Mouse (Mus musculus): Measurements from ENCODE around the gene Cd5. TPM values are rescaled to one million over a fixed set of nuclear protein-coding genes. Genes with fewer than 3 reads are reported as not detected.

Gene Cd5
- polyA plus RNA-seq, 1 experiment = not detected

- Histone ChIP-seq H3K4me3 (ENCODE audit: low read depth, low read length) (no peak overlapping the region), H3K9ac (ENCODE audit: low read depth, poor library complexity, severe bottlenecking) (no peak overlapping the region), H3K36me3 (ENCODE audit: control insufficient read depth, insufficient read depth, low read length, poor library complexity, severe bottlenecking) (no peaks in the 10 kb centered on the region), H3K9me3 (replicated peaks; ENCODE audit: control insufficient read depth, insufficient read depth, low read length, poor library complexity, severe bottlenecking) (no peaks in the 10 kb centered on the region), H3K4me1 (ENCODE audit: control insufficient read depth, insufficient read depth, low read length) (no peaks in the 10 kb centered on the region), H3K27me3 (ENCODE audit: control insufficient read depth, insufficient read depth, low read length, poor library complexity, severe bottlenecking) (no peaks in the 10 kb centered on the region), H3K27ac (ENCODE audit: insufficient read depth, low read length) (no peak overlapping the region)
- TF ChIP-seq POLR2A (IDR thresholded peaks at IDR 0.05; ENCODE audit: insufficient read depth, low read length) (no peak), CTCF (IDR thresholded peaks at IDR 0.05; ENCODE audit: low read depth, low read length) (no peak), EP300 (IDR thresholded peaks at IDR 0.05; ENCODE audit: insufficient read depth, low read depth, low read length) (no peak)
These were observed 33.2 kb upstream of the Cd5 start for GRCm38 (mm10) chr19:10771995-10772394.

DNA sequence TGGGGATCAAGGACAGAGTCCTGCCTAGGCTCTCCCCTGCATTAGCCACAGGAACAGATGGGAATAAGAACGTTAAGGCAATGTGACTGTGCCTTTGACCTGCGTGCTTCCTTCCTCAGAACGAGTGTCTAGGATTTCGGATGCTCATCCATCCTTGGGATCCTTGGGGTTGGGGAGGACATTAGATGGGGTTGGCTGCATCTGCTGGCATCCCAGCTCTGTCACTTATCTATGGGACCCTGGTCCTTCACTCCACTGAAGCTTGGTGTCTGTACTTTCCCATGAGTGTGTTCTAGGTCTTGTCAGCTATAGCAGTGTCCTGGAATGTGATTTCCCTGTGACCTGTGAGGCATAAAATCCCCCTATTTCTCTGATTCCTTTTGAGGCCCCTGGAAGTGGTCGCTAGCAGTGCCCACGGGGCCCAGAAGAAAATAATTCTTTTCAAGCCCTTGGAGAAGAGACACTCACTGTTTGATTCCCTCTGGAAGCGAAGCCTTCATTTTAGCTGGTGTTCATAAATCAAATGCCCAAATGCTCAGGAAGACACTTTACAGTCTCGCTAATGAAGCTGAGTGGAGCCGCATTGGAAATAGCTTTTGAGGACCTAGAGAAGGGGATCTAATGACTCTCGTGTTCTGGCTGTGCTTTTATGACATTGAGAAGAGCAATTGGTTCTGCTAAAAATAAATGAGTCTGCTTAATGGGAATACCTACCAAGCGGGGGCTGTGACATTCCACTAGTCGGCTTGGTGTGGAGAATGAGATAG is 30.8 kb upstream of the Cd5 start:
- H3K9me3 ChIP-seq (replicated peaks; ENCODE audit: control insufficient read depth, insufficient read depth, low read length, poor library complexity, severe bottlenecking) = no peaks in the 10 kb centered on the region
- no peaks in the 10 kb centered on the region for H3K27me3 ChIP-seq (ENCODE audit: control insufficient read depth, insufficient read depth, low read length, poor library complexity, severe bottlenecking)
- no peaks in the 10 kb centered on the region for H3K4me1 ChIP-seq (ENCODE audit: control insufficient read depth, insufficient read depth, low read length)
- TF ChIP-seq CTCF (IDR thresholded peaks at IDR 0.05; ENCODE audit: low read depth, low read length) = no peak
- H3K9ac ChIP-seq (ENCODE audit: low read depth, poor library complexity, severe bottlenecking) = no peak overlapping the region
- no peak overlapping the region for H3K27ac ChIP-seq (ENCODE audit: insufficient read depth, low read length)
- no peaks in the 10 kb centered on the region for H3K36me3 ChIP-seq (ENCODE audit: control insufficient read depth, insufficient read depth, low read length, poor library complexity, severe bottlenecking)
- H3K4me3 ChIP-seq (ENCODE audit: low read depth, low read length) = no peak overlapping the region

DNA sequence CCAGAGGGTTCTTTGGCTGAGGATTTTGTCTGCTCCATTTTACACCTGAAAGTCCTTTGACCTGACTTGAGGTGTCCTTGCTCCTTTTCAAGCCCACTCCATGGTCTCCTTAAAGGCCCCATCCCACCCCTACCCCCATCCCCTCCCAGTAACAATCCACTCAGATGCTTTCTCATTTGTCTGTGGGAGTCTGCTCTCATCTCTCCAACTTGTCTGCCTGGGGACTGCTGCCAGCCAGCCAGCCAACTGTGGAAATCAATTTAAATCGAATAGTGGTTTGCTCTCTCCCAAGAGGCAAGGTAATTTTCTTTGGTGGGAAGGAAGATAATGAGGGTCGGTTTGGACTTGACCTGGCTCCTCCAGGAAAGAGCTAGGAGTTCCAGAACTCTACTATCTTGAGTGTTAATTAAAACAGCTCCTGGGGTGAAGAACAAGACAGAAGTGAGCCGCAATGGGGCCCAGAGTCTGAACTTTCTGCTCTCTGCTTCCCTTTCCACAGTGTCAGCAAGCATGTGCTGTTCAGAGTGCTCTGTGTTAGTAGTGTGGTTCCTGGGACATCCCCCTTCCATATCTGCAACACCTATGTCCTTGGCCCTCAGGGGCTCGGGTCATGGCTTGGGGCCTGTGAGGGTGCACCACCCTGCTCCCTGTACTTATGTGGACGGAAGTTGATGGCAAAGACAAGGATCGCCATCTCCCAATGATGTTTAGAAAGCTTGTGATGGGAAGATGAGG is 30.1 kb upstream of the Cd5 start:
- Histone ChIP-seq H3K27me3 (ENCODE audit: control insufficient read depth, insufficient read depth, low read length, poor library complexity, severe bottlenecking) (no peaks in the 10 kb centered on the region), H3K36me3 (ENCODE audit: control insufficient read depth, insufficient read depth, low read length, poor library complexity, severe bottlenecking) (no peaks in the 10 kb centered on the region), H3K4me1 (ENCODE audit: control insufficient read depth, insufficient read depth, low read length) (no peaks in the 10 kb centered on the region), H3K4me3 (ENCODE audit: low read depth, low read length) (no peak overlapping the region), H3K27ac (ENCODE audit: insufficient read depth, low read length) (no peak overlapping the region), H3K9ac (ENCODE audit: low read depth, poor library complexity, severe bottlenecking) (no peak overlapping the region), H3K9me3 (replicated peaks; ENCODE audit: control insufficient read depth, insufficient read depth, low read length, poor library complexity, severe bottlenecking) (no peaks in the 10 kb centered on the region)
- TF ChIP-seq EP300 (IDR thresholded peaks at IDR 0.05; ENCODE audit: insufficient read depth, low read depth, low read length) (no peak), CTCF (IDR thresholded peaks at IDR 0.05; ENCODE audit: low read depth, low read length) (no peak), POLR2A (IDR thresholded peaks at IDR 0.05; ENCODE audit: insufficient read depth, low read length) (no peak)

DNA sequence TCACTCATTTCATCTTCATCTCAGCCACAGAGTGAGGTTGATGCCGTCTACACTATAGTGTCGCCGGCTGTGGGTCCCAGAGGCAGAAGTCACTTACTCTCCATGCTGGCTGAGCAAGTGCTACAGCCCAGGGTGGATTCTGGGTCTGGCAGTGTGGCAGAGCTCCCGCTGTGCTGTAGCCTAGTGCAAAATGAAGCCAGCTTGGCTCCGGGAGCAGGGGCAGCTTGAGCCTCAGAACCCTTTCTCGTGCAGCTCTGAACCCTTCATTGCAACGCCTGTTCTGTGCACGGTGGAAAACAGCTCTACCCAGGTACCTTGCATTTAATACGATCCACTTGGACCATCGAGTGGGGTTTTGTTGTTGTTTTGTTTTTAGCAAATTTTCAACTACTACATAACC is 28.8 kb upstream of the Cd5 start:
- Histone ChIP-seq H3K36me3 (ENCODE audit: control insufficient read depth, insufficient read depth, low read length, poor library complexity, severe bottlenecking) (no peaks in the 10 kb centered on the region), H3K27me3 (ENCODE audit: control insufficient read depth, insufficient read depth, low read length, poor library complexity, severe bottlenecking) (no peaks in the 10 kb centered on the region), H3K4me3 (ENCODE audit: low read depth, low read length) (no peak overlapping the region), H3K9me3 (replicated peaks; ENCODE audit: control insufficient read depth, insufficient read depth, low read length, poor library complexity, severe bottlenecking) (no peaks in the 10 kb centered on the region), H3K4me1 (ENCODE audit: control insufficient read depth, insufficient read depth, low read length) (no peaks in the 10 kb centered on the region), H3K9ac (ENCODE audit: low read depth, poor library complexity, severe bottlenecking) (no peak overlapping the region), H3K27ac (ENCODE audit: insufficient read depth, low read length) (no peak overlapping the region)
- TF ChIP-seq CTCF (IDR thresholded peaks at IDR 0.05; ENCODE audit: low read depth, low read length) (no peak), POLR2A (IDR thresholded peaks at IDR 0.05; ENCODE audit: insufficient read depth, low read length) (no peak), EP300 (IDR thresholded peaks at IDR 0.05; ENCODE audit: insufficient read depth, low read depth, low read length) (no peak)

- TF ChIP-seq EP300 (IDR thresholded peaks at IDR 0.05; ENCODE audit: insufficient read depth, low read depth, low read length) (no peak), CTCF (IDR thresholded peaks at IDR 0.05; ENCODE audit: low read depth, low read length) (no peak), POLR2A (IDR thresholded peaks at IDR 0.05; ENCODE audit: insufficient read depth, low read length) (no peak)
- Histone ChIP-seq H3K27ac (ENCODE audit: insufficient read depth, low read length) (no peak overlapping the region), H3K4me1 (ENCODE audit: control insufficient read depth, insufficient read depth, low read length) (no peaks in the 10 kb centered on the region), H3K9me3 (replicated peaks; ENCODE audit: control insufficient read depth, insufficient read depth, low read length, poor library complexity, severe bottlenecking) (no peaks in the 10 kb centered on the region), H3K9ac (ENCODE audit: low read depth, poor library complexity, severe bottlenecking) (no peak overlapping the region), H3K27me3 (ENCODE audit: control insufficient read depth, insufficient read depth, low read length, poor library complexity, severe bottlenecking) (no peaks in the 10 kb centered on the region), H3K4me3 (ENCODE audit: low read depth, low read length) (no peak overlapping the region), H3K36me3 (ENCODE audit: control insufficient read depth, insufficient read depth, low read length, poor library complexity, severe bottlenecking) (no peaks in the 10 kb centered on the region)
These were observed 24.7 kb upstream of the Cd5 start for GRCm38 (mm10) chr19:10763381-10764031.

DNA sequence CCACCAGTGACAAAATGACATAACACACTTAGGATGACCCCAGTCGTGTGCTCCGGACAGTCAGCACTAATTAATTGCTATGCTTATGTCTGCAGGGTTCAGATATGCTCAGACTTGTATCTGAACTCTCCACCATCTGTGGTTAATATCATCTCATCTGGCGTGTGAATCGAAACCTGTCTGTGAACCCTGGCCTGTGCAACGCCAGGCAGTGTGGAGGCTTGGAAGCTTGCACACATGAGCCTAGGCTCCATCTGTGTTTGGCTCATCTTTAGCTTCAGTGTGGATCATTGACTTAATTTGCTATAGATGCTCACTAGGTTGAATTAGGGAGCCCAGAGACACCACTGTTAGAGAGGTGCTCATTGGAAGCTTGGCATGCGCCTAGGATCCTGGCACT is 23.7 kb upstream of the Cd5 start:
- no peak overlapping the region for H3K4me3 ChIP-seq (ENCODE audit: low read depth, low read length)
- no peaks in the 10 kb centered on the region for H3K27me3 ChIP-seq (ENCODE audit: control insufficient read depth, insufficient read depth, low read length, poor library complexity, severe bottlenecking)
- H3K9ac ChIP-seq (ENCODE audit: low read depth, poor library complexity, severe bottlenecking) = no peak overlapping the region
- TF ChIP-seq POLR2A (IDR thresholded peaks at IDR 0.05; ENCODE audit: insufficient read depth, low read length) (no peak), CTCF (IDR thresholded peaks at IDR 0.05; ENCODE audit: low read depth, low read length) (no peak), EP300 (IDR thresholded peaks at IDR 0.05; ENCODE audit: insufficient read depth, low read depth, low read length) (no peak)
- H3K4me1 ChIP-seq (ENCODE audit: control insufficient read depth, insufficient read depth, low read length) = no peaks in the 10 kb centered on the region
- H3K9me3 ChIP-seq (replicated peaks; ENCODE audit: control insufficient read depth, insufficient read depth, low read length, poor library complexity, severe bottlenecking) = no peaks in the 10 kb centered on the region
- H3K27ac ChIP-seq (ENCODE audit: insufficient read depth, low read length) = no peak overlapping the region
- H3K36me3 ChIP-seq (ENCODE audit: control insufficient read depth, insufficient read depth, low read length, poor library complexity, severe bottlenecking) = no peaks in the 10 kb centered on the region

Data from ES-Bruce4 (cell line).